Mouse (Mus musculus): ENCODE measurements around the gene Sec14l1. TPM values are rescaled to one million over a fixed set of nuclear protein-coding genes. Genes with fewer than 3 reads are reported as not detected.
A peak's percentile ranks its signal among the peaks of the same experiment; 100 is the strongest.

Gene Sec14l1
- total RNA-seq, 2 experiments from 2014 or later: 79.2 to 91.1 TPM

GRCm38 (mm10) chr11:117121954-117122353 lies 7.0 kb downstream of the Sec14l1 start:
- intact Hi-C loops (cut with DNase I): no loop called here
- DNase-seq: no peak

GRCm38 (mm10) chr11:117123418-117124085 lies 8.6 kb downstream of the Sec14l1 start:
- peak in 1 of 2 experiments; percentile 52 for DNase-seq
- intact Hi-C loops (cut with DNase I): no loop called here

- intact Hi-C loops (cut with DNase I): no loop called here
- peak in 1 of 2 experiments; percentile 27 for DNase-seq
These were observed 9.6 kb downstream of the Sec14l1 start for GRCm38 (mm10) chr11:117124539-117124938.

- DNase-seq: peak; percentile 41 to 45
- intact Hi-C loops (cut with DNase I): no loop called here
These were observed 12.4 kb downstream of the Sec14l1 start for GRCm38 (mm10) chr11:117127250-117127837.

- intact Hi-C loops (cut with DNase I): no loop called here
- DNase-seq: peak; percentile 81 to 83
These were observed 13.1 kb downstream of the Sec14l1 start for GRCm38 (mm10) chr11:117127931-117128548.

- DNase-seq: peak; percentile 50 to 55
- intact Hi-C loops (cut with DNase I): no loop called here
These were observed 14.5 kb downstream of the Sec14l1 start for GRCm38 (mm10) chr11:117129473-117129872.

GRCm38 (mm10) chr11:117130068-117130467 lies 15.1 kb downstream of the Sec14l1 start:
- DNase-seq: peak in 1 of 2 experiments; percentile 30
- intact Hi-C loops (cut with DNase I): no loop called here

GRCm38 (mm10) chr11:117130888-117131287 lies 15.9 kb downstream of the Sec14l1 start:
- intact Hi-C loops (cut with DNase I): no loop called here
- peak; percentile 59 to 67 for DNase-seq

GRCm38 (mm10) chr11:117131450-117131849 lies 16.5 kb downstream of the Sec14l1 start:
- no peak for DNase-seq
- intact Hi-C loops (cut with DNase I): no loop called here

GRCm38 (mm10) chr11:117134776-117135387 lies 19.9 kb downstream of the Sec14l1 start:
- intact Hi-C loops (cut with DNase I): loop anchor here (5.0 kb wide), 1 partner anchor 37 kb away; no protein-coding TSS in a partner anchor
- peak in 1 of 2 experiments; percentile 45 for DNase-seq

- intact Hi-C loops (cut with DNase I): loop anchor here (5.0 kb wide), 1 partner anchor 37 kb away; no protein-coding TSS in a partner anchor
- DNase-seq: peak; percentile 52 to 54
These were observed 20.7 kb downstream of the Sec14l1 start for GRCm38 (mm10) chr11:117135457-117136290.

GRCm38 (mm10) chr11:117136880-117137279 lies 21.9 kb downstream of the Sec14l1 start:
- DNase-seq: no peak
- intact Hi-C loops (cut with DNase I): loop anchor here (5.0 kb wide), 1 partner anchor 35 kb away; no protein-coding TSS in a partner anchor

GRCm38 (mm10) chr11:117138213-117138761 lies 23.3 kb downstream of the Sec14l1 start:
- intact Hi-C loops (cut with DNase I): loop anchor here (5.0 kb wide), 1 partner anchor 34 kb away; no protein-coding TSS in a partner anchor
- no peak for DNase-seq

GRCm38 (mm10) chr11:117138795-117139463 lies 24.0 kb downstream of the Sec14l1 start:
- intact Hi-C loops (cut with DNase I): loop anchor here (5.0 kb wide), 1 partner anchor 33 kb away; no protein-coding TSS in a partner anchor

GRCm38 (mm10) chr11:117141376-117142001 lies 26.5 kb downstream of the Sec14l1 start:
- intact Hi-C loops (cut with DNase I): no loop called here

More at GRCm38 (mm10) chr11:117138795-117139463, 24.0 kb downstream of the Sec14l1 start:
- DNase-seq: peak; percentile 71 to 79

GRCm38 (mm10) chr11:117142507-117142906 lies 27.5 kb downstream of the Sec14l1 start:
- DNase-seq: peak; percentile 65 to 75
- intact Hi-C loops (cut with DNase I): no loop called here

More at GRCm38 (mm10) chr11:117141376-117142001, 26.5 kb downstream of the Sec14l1 start:
- DNase-seq: no peak

GRCm38 (mm10) chr11:117145451-117146117 lies 30.6 kb downstream of the Sec14l1 start:
- intact Hi-C loops (cut with DNase I): loop anchor here (2.0 kb wide), 1 partner anchor 65 kb away; no protein-coding TSS in a partner anchor
- DNase-seq: no peak

GRCm38 (mm10) chr11:117146118-117146506 lies 31.1 kb downstream of the Sec14l1 start:
- intact Hi-C loops (cut with DNase I): no loop called here
- DNase-seq: no peak
